Mouse (Mus musculus): ENCODE measurements at regions not wholly inside any gene's neighbourhood (a gene's known extent, or its start where the extent isn't known, plus 50 kb on each side); places are given as distances from the start of the nearest gene placed in this dataset.

GRCm38 (mm10) chr4:83986951-83987822 is 461.8 kb downstream of the Ccdc171 start:
- no peak for DNase-seq (ENCODE audit: low spot score)

GRCm38 (mm10) chr4:83987846-83988245 is 462.5 kb downstream of the Ccdc171 start:
- DNase-seq (ENCODE audit: low spot score) = no peak

GRCm38 (mm10) chr4:83988314-83988713 is 463.0 kb downstream of the Ccdc171 start:
- no peak for DNase-seq (ENCODE audit: low spot score)

- no peak for DNase-seq (ENCODE audit: low spot score)
Measured at GRCm38 (mm10) chr4:83990126-83990989, 465.0 kb downstream of the Ccdc171 start.

- DNase-seq (ENCODE audit: low spot score) = no peak
Measured at GRCm38 (mm10) chr4:83991195-83991594, 465.9 kb downstream of the Ccdc171 start.

- DNase-seq (ENCODE audit: low spot score) = no peak
Measured at GRCm38 (mm10) chr4:83997079-83997478, 471.7 kb downstream of the Ccdc171 start.

GRCm38 (mm10) chr4:84001645-84002044 is 476.3 kb downstream of the Ccdc171 start:
- no peak for DNase-seq (ENCODE audit: low spot score)

GRCm38 (mm10) chr4:84004055-84004778 is 478.9 kb downstream of the Ccdc171 start:
- DNase-seq (ENCODE audit: low spot score) = no peak

- no peak for DNase-seq (ENCODE audit: low spot score)
Measured at GRCm38 (mm10) chr4:84004786-84005382, 479.5 kb downstream of the Ccdc171 start.

- DNase-seq (ENCODE audit: low spot score) = no peak
Measured at GRCm38 (mm10) chr4:84011941-84012340, 486.6 kb downstream of the Ccdc171 start.

GRCm38 (mm10) chr4:84015139-84015538 is 489.8 kb downstream of the Ccdc171 start:
- DNase-seq (ENCODE audit: low spot score) = no peak

GRCm38 (mm10) chr4:84015552-84016169 is 490.3 kb downstream of the Ccdc171 start:
- no peak for DNase-seq (ENCODE audit: low spot score)

- DNase-seq (ENCODE audit: low spot score) = no peak
Measured at GRCm38 (mm10) chr4:84018135-84018534, 492.8 kb downstream of the Ccdc171 start.

GRCm38 (mm10) chr4:84018774-84019173 is 493.4 kb downstream of the Ccdc171 start:
- no peak for DNase-seq (ENCODE audit: low spot score)

GRCm38 (mm10) chr4:84019500-84020255 is 494.3 kb downstream of the Ccdc171 start:
- DNase-seq (ENCODE audit: low spot score) = no peak

- DNase-seq (ENCODE audit: low spot score) = no peak
Measured at GRCm38 (mm10) chr4:84020692-84021091, 495.3 kb downstream of the Ccdc171 start.

- no peak for DNase-seq (ENCODE audit: low spot score)
Measured at GRCm38 (mm10) chr4:84022323-84022722, 497.0 kb downstream of the Ccdc171 start.

- no peak for DNase-seq (ENCODE audit: low spot score)
Measured at GRCm38 (mm10) chr4:84026144-84026543, 500.8 kb downstream of the Ccdc171 start.

- DNase-seq (ENCODE audit: low spot score) = no peak
Measured at GRCm38 (mm10) chr4:84028120-84028519, 502.8 kb downstream of the Ccdc171 start.

GRCm38 (mm10) chr4:84030916-84031315 is 505.6 kb downstream of the Ccdc171 start:
- DNase-seq (ENCODE audit: low spot score) = no peak

- no peak for DNase-seq (ENCODE audit: low spot score)
Measured at GRCm38 (mm10) chr4:84032505-84032904, 507.2 kb downstream of the Ccdc171 start.

Data from urinary bladder, postnatal 25 days (tissue).